Mouse (Mus musculus) effector memory CD4-positive, alpha-beta T cell, adult 5 months (primary cell): ENCODE data around the gene Cops7b. TPM values are rescaled to one million over a fixed set of nuclear protein-coding genes. Genes with fewer than 3 reads are reported as not detected.

Experiments used
- polyA plus RNA-seq: library from polyadenylated mRNA; unstranded; fragments of 100-300 nt; shearing (Covaris generic); gene quantifications from one replicate; pipeline ENCODE4 v1.2.1, GENCODE M21; 2017

Cops7b gene
- 10.4 TPM for polyA plus RNA-seq

DNA sequence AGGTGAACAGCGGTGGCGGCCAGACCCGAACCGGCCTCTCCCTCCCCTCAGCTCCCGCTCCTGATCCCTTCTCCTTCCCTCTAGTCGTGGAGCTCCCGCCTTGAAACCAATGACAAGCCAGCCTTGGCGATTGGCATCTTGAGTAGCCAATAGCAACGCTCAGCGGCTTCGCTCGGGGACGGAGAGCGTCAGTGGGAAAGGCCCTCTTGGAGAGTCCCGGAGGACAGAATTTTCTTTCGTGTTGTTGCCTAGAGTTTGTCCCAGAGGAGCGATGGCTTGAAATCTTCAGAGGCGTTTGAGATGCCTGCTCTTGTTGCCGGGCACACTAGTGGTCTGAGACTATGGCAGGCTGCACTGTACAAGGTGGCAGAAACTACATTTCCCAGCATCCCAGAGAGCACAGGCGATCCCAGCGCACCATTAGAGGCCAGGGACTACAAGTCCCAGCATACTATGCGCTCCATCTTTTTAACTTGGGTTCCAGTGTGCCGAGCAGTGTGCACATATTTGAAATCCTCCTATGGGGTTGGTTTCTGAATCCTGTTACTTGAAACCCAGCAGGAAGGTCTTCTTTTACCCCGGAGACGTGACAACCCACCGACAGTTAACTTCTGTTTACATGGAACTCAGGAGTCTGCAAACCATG, at the start of gene Cops7b, which contains the start of gene Pde6d:
Cops7b (plus strand) TSS at position 454 of the 646 bp plus-strand sequence.
Pde6d (minus strand) TSS at position 179 of the 646 bp plus-strand sequence.

Other genes starting within 250 kb of the Cops7b start
- 574 TPM for gene Ncl, start 223.5 kb upstream of the Cops7b start, polyA plus RNA-seq
- not detected for gene Nmur1, start 156.7 kb upstream of the Cops7b start, polyA plus RNA-seq
- gene Tex44, start 156.6 kb upstream of the Cops7b start, polyA plus RNA-seq: not detected
- gene Ptma, start 56.2 kb upstream of the Cops7b start, polyA plus RNA-seq: 1,400 TPM
- 19.6 TPM for gene Pde6d, start 275 bp upstream of the Cops7b start, polyA plus RNA-seq
- gene Nppc, start 87.7 kb downstream of the Cops7b start, polyA plus RNA-seq: not detected
- 38.6 TPM for gene Dis3l2, start 120.9 kb downstream of the Cops7b start, polyA plus RNA-seq